11 mouse cellular contexts compared by ENCODE assay signal in genomic region chr11:6586660-6587059, GRCm38 (mm10). TPM values are rescaled to one million over a fixed set of nuclear protein-coding genes. Genes with fewer than 3 reads are reported as not detected.
DNase-seq lines count a peak whose midpoint lies in the region; ATAC-seq and TF ChIP-seq lines count a peak whose summit lies in the region.
"Had no signal": no experiment of that assay in that cellular context is flagged by ENCODE, and none has a peak within 500 bp of the region (broad histone marks: within the 10 kb centered on the region; RNA-seq: fewer than 3 reads in every experiment).

No protein-coding gene starts in this region.

- H3K9me3 ChIP-seq in neural tube, embryonic 15.5 days (replicated peaks): no peaks in the 10 kb centered on the region
- H3K9me3 ChIP-seq: limb, embryonic 15.5 days had no signal

- H3K4me1 ChIP-seq in spleen, adult 2 months (ENCODE audit: control insufficient read depth, insufficient read depth, insufficient read length): peaks cover 38% of the 10 kb centered on the region
- H3K4me1 ChIP-seq in neural tube, embryonic 15.5 days: no peaks in the 10 kb centered on the region
- H3K4me1 ChIP-seq: limb, embryonic 15.5 days had no signal

- no peak for TF ChIP-seq POLR2A in spleen, adult 2 months (IDR thresholded peaks at IDR 0.05; ENCODE audit: low read depth, low read length)

- ATAC-seq in neural tube, embryonic 15.5 days (ENCODE audit: low FRiP score): no peak

- no peak overlapping the region for H3K4me2 ChIP-seq in neural tube, embryonic 15.5 days
- H3K4me2 ChIP-seq: limb, embryonic 15.5 days had no signal

- WGBS in spleen, adult 2 months: 4% methylated on average over 3 of the region's 3 CpGs
- 88% methylated on average over 3 of the region's 3 CpGs for WGBS in neural tube, embryonic 15.5 days

- no peak overlapping the region for H3K4me3 ChIP-seq in spleen, adult 2 months (ENCODE audit: extremely low read depth, insufficient read depth, insufficient read length)
- no peak overlapping the region for H3K4me3 ChIP-seq in neural tube, embryonic 15.5 days (replicated peaks)
- H3K4me3 ChIP-seq: limb, embryonic 15.5 days had no signal

- intact Hi-C loops in heart, postnatal 14 days (cut with DNase I): loop anchor here (5.0 kb wide), 1 partner anchor 39 kb away; the partner anchor contains the start of gene Ccm2

- peak overlapping the region; percentile 92 for H3K27ac ChIP-seq in spleen, adult 2 months (ENCODE audit: insufficient read depth, low read length)
- H3K27ac ChIP-seq in neural tube, embryonic 15.5 days (replicated peaks): no peak overlapping the region
- H3K27ac ChIP-seq: limb, embryonic 15.5 days had no signal

- H3K27me3 ChIP-seq in spleen, adult 2 months (ENCODE audit: control insufficient read depth, insufficient read depth, low read length): no peaks in the 10 kb centered on the region
- H3K27me3 ChIP-seq in neural tube, embryonic 15.5 days (replicated peaks): no peaks in the 10 kb centered on the region
- H3K27me3 ChIP-seq: limb, embryonic 15.5 days had no signal

- TF ChIP-seq CTCF in spleen, adult 2 months (IDR thresholded peaks at IDR 0.05; ENCODE audit: extremely low read depth, insufficient read depth, insufficient read length, insufficient replicate concordance): no peak

- H3K36me3 ChIP-seq in spleen, adult 2 months (ENCODE audit: control insufficient read depth, insufficient read depth, low read length): peaks cover 56% of the 10 kb centered on the region
- H3K36me3 ChIP-seq in neural tube, embryonic 15.5 days: peaks cover 38% of the 10 kb centered on the region

- no peak overlapping the region for H3K9ac ChIP-seq in neural tube, embryonic 15.5 days (replicated peaks)
- H3K9ac ChIP-seq: limb, embryonic 15.5 days had no signal

- peak; percentile 93 for DNase-seq in heart, adult 11 months
- DNase-seq in heart, postnatal 14 days: no peak
- peak; percentile 74 to 84 for DNase-seq in spleen, adult 2 months (ENCODE audit: low read depth in 1 of 2, low spot score in 2 of 2)
- no peak for DNase-seq in spleen, postnatal 14 days (ENCODE audit: low spot score in 2 of 2)
- DNase-seq in induced T-regulatory cell, adult 2 months (ENCODE audit: low read depth): peak; percentile 46
- DNase-seq in ovary, postnatal 36 days (ENCODE audit: low spot score): no peak
- DNase-seq in gastrocnemius, adult 18-20 months (ENCODE audit: low spot score): no peak
- DNase-seq: kidney, postnatal 14 days; spleen, adult 18-20 months had no signal

RNA-seq across cellular contexts. Expression of gene Nacad, which starts 19.2 kb away (rescaled TPM):
- total RNA-seq in heart, postnatal 14 days (2021): under 1 TPM; 0.62 to 0.73 TPM
- 0.37 and 0.60 TPM in 2 replicates for polyA plus RNA-seq in spleen, adult 2 months (2012; rRNA removed)
- polyA plus RNA-seq in neural tube, embryonic 15.5 days (2015; fragmentation: Nextera tagmentation; extraction: Ambion mirVana): 66.7 and 78.2 TPM in 2 replicates
- under 1 TPM; 0.74 to 0.87 TPM for total RNA-seq in gastrocnemius, adult 18-20 months (2021)

RNA-seq across cellular contexts. Expression of gene Tbrg4, which starts 39.2 kb away (rescaled TPM):
- total RNA-seq in heart, postnatal 14 days (2021): 100 to 1,000 TPM; 100 to 106 TPM
- 88.6 and 125 TPM in 2 replicates for polyA plus RNA-seq in spleen, adult 2 months (2012; rRNA removed)
- 34.2 and 39.9 TPM in 2 replicates for polyA plus RNA-seq in neural tube, embryonic 15.5 days (2015; fragmentation: Nextera tagmentation; extraction: Ambion mirVana)
- total RNA-seq in gastrocnemius, adult 18-20 months (2021): 10 to 100 TPM; 62.9 to 64.4 TPM

RNA-seq across cellular contexts. Expression of gene Ccm2, which starts 40.0 kb away (rescaled TPM):
- 10 to 100 TPM; 22.8 to 32.9 TPM for total RNA-seq in heart, postnatal 14 days (2021)
- 233 and 234 TPM in 2 replicates for polyA plus RNA-seq in spleen, adult 2 months (2012; rRNA removed)
- polyA plus RNA-seq in neural tube, embryonic 15.5 days (2015; fragmentation: Nextera tagmentation; extraction: Ambion mirVana): 96.2 and 107 TPM in 2 replicates
- total RNA-seq in gastrocnemius, adult 18-20 months (2021): 10 to 100 TPM; 21.9 to 26.8 TPM

RNA-seq across cellular contexts. Expression of gene Wap, which starts 51.8 kb away (rescaled TPM):
- not detected for total RNA-seq in heart, postnatal 14 days (2021)
- not detected in 2 replicates for polyA plus RNA-seq in spleen, adult 2 months (2012; rRNA removed)
- not detected in 2 replicates for polyA plus RNA-seq in neural tube, embryonic 15.5 days (2015; fragmentation: Nextera tagmentation; extraction: Ambion mirVana)
- not detected for total RNA-seq in gastrocnemius, adult 18-20 months (2021)
- polyA plus RNA-seq: limb, embryonic 15.5 days had no signal

Comparison
In these comparisons a context has a peak if more than half of its experiments do, and no peak if none do; other contexts are left out.
1. DNase-seq: peak in heart, adult 11 months (single experiment), spleen, adult 2 months (2 of 2) and induced T-regulatory cell, adult 2 months (single experiment); none in heart, postnatal 14 days (0 of 2), spleen, postnatal 14 days (0 of 2), ovary, postnatal 36 days (single experiment) and gastrocnemius, adult 18-20 months (single experiment).